Mouse (Mus musculus) spleen, postnatal 14 days (tissue): ENCODE results near the gene Tom1l1.
A peak's percentile ranks its signal among the peaks of the same experiment; 100 is the strongest.

Source experiments
- DNase-seq, 2 experiments: peaks; one replicate each; pipeline ENCODE4 v3.0.0; 2021 to 2022; ENCODE audit warnings: low spot score in 2 of 2

Gene Tom1l1

GRCm38 (mm10) chr11:90667325-90667724 is 20.8 kb downstream of the Tom1l1 start:
- DNase-seq = no peak

DNA sequence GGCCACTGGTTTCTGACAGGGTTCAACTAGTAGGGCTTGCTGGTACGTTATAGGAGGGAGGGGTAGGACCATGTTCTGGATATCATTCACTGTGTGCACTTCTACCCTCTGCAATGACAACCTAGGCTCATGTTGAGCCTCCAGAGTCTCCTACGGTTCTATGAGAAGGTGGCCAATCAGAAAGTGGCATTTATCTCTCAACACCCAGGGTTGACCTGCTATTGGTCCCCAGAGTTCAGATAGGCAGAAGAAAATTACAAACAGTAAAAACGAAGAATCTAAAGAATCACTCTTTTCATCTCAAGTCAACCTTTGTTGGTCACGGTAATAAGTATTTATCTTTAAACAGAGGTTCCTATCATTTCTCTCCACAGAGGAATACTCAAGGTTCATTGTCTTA is 21.2 kb downstream of the Tom1l1 start:
- no peak for DNase-seq

GRCm38 (mm10) chr11:90666144-90666757 is 21.9 kb downstream of the Tom1l1 start:
- no peak for DNase-seq

- no peak for DNase-seq
Measured at GRCm38 (mm10) chr11:90665161-90665560, 23.0 kb downstream of the Tom1l1 start.

GRCm38 (mm10) chr11:90664345-90664986 is 23.7 kb downstream of the Tom1l1 start:
- no peak for DNase-seq

DNA sequence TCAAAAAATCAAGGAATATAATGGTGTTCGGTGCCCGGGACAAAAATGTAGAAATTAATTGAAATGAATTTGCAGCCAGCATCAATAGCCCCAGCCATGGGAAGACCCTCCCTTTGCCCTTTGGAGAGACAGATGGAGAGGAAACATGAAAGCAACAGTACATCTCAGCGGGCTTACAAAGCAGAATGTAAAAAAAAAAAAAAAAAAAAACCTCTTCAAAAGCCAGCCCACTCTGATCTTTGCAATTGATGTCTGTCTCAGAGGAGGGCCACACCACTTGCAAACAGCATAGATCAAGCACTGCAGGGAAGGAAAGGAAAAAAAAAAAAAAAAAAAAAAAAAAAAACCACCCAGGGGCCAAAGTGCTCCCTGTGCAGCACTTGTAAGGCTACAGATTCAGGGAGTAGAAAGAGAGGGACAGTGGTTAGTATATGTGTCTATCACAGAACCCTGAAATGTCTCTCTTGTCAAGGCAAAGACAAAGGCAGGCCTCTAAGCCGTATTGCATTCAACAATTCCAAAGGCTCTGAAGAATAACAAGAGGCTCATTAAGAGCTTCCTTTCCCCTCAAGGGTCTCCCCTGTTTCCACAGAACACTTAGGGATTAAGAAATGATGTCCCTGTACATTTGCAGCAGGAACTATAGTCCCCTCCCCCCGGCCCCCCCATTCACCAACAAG is 24.4 kb downstream of the Tom1l1 start:
- no peak for DNase-seq

DNA sequence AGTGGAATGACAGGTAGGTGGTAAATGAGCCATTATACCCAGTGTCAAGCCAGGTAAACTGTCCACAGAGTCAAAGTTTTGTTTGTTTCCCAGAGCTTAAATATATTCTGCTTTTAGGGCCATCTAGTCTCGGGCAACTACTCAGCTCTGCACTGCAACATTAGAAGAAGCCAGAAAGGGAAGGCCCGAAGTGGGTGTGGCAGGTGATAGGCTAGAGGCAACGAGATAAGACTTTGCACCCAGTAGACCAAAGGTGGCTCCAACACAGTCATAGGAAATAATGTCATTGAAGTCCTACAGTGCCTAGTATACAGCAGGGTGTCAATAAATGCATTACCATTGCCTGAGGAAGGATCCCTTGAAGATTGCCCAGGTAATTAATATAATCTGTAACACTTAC is 25.1 kb downstream of the Tom1l1 start:
- DNase-seq = peak in 1 of 2 experiments; percentile 23

DNA sequence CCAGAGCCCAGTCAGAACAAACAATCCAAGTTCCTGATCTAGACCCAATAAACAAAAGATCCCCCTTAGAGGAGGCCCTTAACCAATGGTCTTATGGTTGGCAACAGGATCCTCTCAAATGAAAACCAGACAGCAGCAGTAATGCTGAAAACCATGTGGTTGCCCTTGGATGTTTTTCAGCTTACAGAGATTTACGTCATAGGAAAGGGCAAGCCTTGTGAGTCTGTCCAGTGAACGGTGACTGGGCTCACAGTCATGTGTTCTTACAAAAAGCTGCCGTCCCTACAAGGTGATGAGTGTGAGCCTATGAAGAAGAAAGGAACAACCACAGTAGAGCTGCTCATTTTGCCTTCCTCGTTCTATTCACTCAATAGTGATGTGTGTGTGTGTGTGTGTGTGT is 27.5 kb downstream of the Tom1l1 start:
- no peak for DNase-seq

GRCm38 (mm10) chr11:90657527-90657926 is 30.6 kb downstream of the Tom1l1 start:
- DNase-seq = no peak

- DNase-seq = no peak
Measured at GRCm38 (mm10) chr11:90652603-90653002, 35.6 kb downstream of the Tom1l1 start.

- DNase-seq = no peak
Measured at GRCm38 (mm10) chr11:90650231-90650885, 37.8 kb downstream of the Tom1l1 start.

DNA sequence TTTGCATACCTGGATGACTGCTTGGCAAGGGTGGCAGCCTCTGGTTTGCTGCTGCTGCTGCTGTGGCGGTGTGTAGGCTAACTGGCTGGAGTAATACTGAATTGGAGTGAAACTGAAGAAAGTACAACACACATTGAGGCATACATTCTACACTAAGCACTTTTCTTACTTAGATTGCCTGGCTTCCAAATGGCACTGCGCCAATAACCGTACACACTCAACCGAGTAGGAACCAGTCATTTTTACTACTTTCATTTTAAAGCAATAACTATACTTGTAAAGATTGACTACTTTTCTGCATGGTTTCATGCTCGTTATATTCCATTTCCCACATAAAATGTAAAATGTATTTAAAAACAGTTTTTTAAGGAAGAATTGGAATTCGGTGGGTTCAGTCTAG is 38.4 kb downstream of the Tom1l1 start:
- no peak for DNase-seq

- DNase-seq = peak; percentile 21 to 33
Measured at GRCm38 (mm10) chr11:90638312-90638830, 49.8 kb downstream of the Tom1l1 start.

DNA sequence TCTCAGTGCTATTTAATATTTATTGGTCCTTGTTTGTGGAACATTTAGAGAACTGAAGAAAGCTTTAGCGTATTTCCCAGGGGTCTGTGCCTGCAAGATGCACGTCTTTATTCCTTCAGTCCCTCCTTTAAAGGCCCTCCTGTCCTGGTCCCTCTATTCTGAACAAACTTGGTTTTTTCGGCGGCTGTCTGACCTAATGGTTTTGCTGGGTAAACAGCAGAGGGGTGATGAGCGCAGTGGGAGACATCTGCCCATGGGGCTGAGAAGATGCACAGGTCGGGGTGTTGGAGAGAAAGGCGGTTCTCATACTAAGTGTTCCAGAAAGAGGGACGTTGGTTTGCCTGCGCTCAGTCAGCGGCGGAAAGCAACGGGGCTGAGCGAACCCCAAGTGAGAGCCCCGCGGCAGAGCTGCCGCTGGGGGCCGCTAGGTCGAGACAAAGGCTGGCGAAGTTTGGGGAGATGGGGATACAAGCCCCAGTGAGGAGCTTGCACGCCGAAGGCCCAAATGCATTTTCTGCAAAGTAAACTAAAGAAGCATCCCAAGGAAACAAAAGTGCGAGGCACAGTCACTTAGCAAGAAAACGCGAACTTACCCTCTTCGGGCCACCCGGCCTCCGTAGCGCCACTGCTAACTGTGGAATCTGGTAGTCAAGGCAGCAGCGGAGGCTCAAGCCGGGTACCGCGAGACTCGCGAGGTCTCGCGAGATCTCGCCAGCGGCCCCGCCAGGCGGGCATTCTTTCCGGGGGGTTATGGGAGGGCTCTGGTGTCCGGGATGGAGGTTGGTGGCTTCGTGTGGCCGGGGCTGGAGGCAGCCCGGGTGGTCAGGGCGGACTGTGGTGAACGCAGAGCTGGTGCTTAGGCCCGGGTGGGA is 50.5 kb downstream of the Tom1l1 start, which contains the start of the genes Stxbp4 and Cox11:
Stxbp4 (minus strand) TSS at position 645 of the 872 bp plus-strand sequence.
Cox11 (plus strand) TSS at position 734 of the 872 bp plus-strand sequence.
- peak; percentile 84 to 88 for DNase-seq

GRCm38 (mm10) chr11:90634661-90635060 is 53.5 kb downstream of the Tom1l1 start:
- DNase-seq = no peak

DNA sequence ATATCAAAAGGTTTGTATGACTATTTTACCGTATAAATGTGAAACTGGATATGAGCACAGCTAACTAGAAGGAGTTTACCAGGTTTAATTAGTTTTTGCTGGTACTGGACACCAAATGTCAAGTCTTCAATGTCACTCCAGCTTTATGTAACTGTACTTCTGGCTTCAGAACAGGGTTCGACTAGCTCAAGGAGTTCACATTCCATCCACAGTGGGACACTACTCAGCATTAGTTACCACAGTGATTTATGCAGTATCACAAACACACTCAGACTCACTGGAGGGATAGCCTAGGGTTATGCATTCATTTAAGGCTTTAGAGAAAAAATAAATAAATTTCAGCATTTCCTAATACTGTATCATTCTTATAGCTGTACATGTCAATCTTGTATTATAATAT is 55.7 kb downstream of the Tom1l1 start:
- no peak for DNase-seq

DNA sequence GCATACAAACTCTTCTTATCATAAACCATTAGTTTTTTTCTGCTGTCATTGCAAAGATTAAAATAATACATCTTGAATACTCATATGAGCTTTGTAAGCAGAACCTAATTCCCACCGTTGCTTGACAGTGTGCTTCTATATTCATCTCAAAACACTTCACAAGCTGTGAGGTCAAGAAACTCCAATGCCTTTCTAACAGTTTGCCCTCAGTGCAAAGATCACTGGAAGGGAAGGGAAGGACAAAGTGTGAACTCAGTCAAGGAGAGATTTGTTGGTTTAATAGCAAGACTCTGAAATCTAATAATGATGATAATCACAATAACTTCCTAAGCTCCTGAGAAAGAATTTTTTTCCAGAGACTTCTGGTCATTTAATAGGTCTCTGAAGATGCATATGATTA is 60.4 kb downstream of the Tom1l1 start:
- DNase-seq = no peak

GRCm38 (mm10) chr11:90625174-90625573 is 63.0 kb downstream of the Tom1l1 start:
- no peak for DNase-seq

GRCm38 (mm10) chr11:90623477-90623876 is 64.7 kb downstream of the Tom1l1 start:
- peak in 1 of 2 experiments; percentile 14 for DNase-seq

DNA sequence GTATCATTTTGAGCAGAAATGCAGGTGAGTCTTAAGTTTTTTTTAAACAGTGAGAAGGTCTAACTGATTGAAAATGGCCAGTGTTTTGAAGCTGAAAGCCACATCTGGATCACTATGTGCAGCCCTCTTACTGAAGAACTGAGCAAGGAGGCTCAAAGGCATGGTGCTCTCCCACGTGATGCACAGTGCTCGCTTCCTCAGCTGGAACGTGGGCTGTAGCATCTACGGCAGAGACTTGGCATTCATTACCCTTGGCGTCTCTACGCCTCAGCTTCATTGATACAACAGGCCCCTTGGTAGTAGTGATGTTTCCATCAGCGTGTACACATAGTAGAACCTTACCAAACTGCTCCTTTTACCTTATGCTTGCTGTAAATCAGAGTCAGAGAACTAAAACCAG is 65.7 kb downstream of the Tom1l1 start:
- no peak for DNase-seq

GRCm38 (mm10) chr11:90622044-90622443 is 66.1 kb downstream of the Tom1l1 start:
- no peak for DNase-seq
